Mouse (Mus musculus): Measurements from ENCODE around the gene Mns1.

- no peak for TF ChIP-seq CTCF (IDR thresholded peaks at IDR 0.05; ENCODE audit: insufficient read depth, low read length)
- no peak for TF ChIP-seq POLR2A (IDR thresholded peaks at IDR 0.05; ENCODE audit: borderline replicate concordance, extremely low read depth, low read depth, low read length)
These were observed 44.6 kb upstream of the Mns1 start for GRCm38 (mm10) chr9:72393238-72393637.

Measured in lung, adult 2 months (tissue).